Mouse (Mus musculus) forebrain, embryonic 16.5 days (tissue): Measurements from ENCODE around the gene 9430038I01Rik. TPM values are rescaled to one million over a fixed set of nuclear protein-coding genes. Genes with fewer than 3 reads are reported as not detected.

Source experiments
- polyA plus RNA-seq: library from polyadenylated mRNA; unstranded; fragments of >200 nt; fragmentation: Nextera tagmentation; extraction: Ambion mirVana; gene quantifications from 2 replicates; pipeline ENCODE4 v1.2.1, GENCODE M21; 2015

The 9430038I01Rik gene
- polyA plus RNA-seq, 1 experiment from 2014 or later, result 9.2 TPM

Other genes starting within 250 kb of the 9430038I01Rik start
- 0.72 and 0.73 TPM in 2 replicates for gene Ebf3, start 96.3 kb downstream of the 9430038I01Rik start, polyA plus RNA-seq
- 253 and 278 TPM in 2 replicates for gene Glrx3, start 26.9 kb upstream of the 9430038I01Rik start, polyA plus RNA-seq